Mouse (Mus musculus) testis, postnatal 14 days (tissue): ENCODE measurements around the gene Cfd.
"Not testable (repeated sequence)": the region's sequence is repeated elsewhere in the genome, so short reads cannot be mapped to it uniquely, and the experiment has no call there.

Source experiments
- DNase-seq: peaks from one replicate; pipeline ENCODE4 v3.0.0; 2021; ENCODE audit warnings: low spot score

Cfd gene

DNA sequence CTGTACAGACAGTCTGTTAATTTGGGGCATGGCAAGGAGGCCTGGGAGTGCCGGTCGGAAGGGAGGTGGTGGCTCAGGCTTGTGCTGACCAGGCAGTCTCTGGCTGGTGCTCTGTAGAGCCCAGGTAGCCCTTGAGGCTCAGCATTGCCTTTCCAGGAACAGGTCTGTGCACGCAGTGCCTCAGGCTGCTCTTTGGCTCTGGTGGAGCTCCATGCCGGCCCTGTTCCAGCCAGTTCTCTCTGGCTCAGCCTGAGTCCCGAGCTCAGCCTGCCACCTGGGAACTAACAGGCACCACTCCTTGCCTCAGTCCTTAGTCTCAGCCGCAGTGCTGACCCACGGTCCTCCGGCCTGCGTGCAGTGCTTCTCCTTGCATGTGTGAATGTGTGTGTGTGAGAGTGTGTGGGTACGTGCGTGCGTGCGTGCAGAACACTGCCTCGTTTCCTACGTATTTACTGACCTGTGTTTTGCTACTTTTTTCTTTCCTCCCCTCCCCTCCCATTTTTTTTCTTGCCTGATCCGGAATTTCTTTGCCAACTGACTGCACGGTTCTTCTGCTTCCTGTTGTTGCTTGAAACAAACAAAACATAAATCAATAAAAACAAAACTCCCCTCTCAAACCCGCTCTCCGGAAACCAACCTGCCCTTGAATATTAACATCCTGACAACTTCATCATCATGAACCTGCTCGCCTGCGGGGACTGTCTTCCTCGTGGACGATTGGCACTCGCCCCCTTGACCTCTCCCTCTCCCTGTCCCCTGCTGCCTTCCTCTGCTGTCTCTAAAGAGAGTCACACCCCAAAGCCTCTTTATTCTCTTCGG is 29.2 kb upstream of the Cfd start:
- DNase-seq = no peak

GRCm38 (mm10) chr10:79862049-79862788 is 28.4 kb upstream of the Cfd start:
- DNase-seq = no peak

DNA sequence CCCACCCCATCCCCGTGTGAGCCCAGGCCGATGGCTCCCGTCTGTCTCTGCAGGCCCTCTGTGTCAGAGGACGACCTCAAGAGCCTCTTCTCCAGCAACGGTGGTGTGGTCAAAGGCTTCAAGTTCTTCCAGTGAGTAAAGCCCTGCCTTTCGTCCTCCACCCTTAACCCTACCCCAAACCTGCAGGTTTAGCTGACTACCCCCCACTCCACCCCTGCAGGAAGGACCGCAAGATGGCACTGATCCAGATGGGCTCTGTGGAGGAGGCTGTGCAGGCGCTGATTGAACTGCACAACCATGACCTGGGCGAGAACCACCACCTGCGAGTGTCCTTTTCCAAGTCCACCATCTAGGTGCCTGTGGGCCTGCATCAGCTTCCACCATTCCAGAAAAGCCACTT is 27.7 kb upstream of the Cfd start:
- DNase-seq = no peak

GRCm38 (mm10) chr10:79864351-79865188 is 26.1 kb upstream of the Cfd start:
- DNase-seq = no peak

DNA sequence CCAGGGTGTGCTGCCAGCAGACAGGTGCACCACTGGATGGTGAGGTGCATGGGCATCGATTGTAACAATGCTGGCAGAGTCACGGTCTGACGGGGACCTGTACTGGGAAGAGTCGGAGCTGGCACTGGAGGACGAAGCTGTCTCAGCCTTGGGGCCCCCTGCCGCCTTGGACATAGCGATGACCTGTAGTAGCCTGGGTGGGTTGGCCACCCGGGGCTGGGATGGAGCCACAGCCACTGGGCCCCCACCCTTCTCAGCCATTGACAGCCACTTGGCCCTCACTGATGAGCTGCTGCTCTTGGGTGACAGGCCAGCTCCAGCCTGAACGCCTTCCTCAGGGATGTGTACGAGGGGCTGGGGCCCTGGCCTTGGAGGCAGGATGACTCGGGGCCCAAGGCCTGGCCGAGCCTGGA is 25.5 kb upstream of the Cfd start:
- no peak for DNase-seq

GRCm38 (mm10) chr10:79865801-79866295 is 24.8 kb upstream of the Cfd start:
- DNase-seq = no peak

- no peak for DNase-seq
Measured at GRCm38 (mm10) chr10:79866601-79867000, 24.1 kb upstream of the Cfd start.

DNA sequence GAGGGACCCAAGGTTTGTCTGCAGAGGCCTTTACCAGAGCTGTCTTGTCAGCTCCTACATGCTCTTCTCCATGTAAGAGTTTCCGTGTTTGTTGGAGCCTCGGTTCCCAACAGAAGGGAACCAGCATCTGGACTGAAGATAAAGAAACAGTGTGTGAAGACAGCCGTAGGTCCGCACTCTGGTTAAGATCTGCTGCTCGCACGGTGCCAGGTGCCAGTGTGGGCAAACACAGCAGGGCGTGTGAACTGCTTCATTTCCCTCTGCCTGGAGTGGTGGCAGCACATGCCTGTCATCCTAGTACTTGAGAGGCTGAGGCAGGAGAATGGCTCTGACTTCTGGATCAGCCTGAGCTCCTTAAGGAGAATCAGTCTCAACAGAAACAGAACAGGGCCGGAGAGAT is 18.8 kb upstream of the Cfd start:
- no peak for DNase-seq

DNA sequence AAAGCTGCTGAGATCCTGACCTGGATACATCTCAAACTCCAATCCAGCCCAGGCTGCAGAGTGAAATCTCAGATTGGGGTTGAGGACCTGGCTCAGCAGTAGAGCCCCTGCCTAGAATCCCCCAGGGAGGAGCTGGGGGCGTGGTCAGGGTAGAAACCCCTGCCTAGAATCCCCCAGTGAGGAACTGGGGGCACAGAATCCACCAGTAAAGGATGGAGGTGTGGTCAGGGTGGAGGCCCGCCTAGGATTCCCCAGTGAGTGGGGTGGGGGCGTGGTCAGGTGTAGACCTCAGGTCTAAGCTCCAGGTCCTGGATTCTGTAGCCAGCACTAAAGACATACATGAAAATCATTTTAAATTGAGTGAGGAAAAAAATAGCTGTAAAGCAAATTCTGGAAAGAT is 17.8 kb upstream of the Cfd start:
- no peak for DNase-seq

DNA sequence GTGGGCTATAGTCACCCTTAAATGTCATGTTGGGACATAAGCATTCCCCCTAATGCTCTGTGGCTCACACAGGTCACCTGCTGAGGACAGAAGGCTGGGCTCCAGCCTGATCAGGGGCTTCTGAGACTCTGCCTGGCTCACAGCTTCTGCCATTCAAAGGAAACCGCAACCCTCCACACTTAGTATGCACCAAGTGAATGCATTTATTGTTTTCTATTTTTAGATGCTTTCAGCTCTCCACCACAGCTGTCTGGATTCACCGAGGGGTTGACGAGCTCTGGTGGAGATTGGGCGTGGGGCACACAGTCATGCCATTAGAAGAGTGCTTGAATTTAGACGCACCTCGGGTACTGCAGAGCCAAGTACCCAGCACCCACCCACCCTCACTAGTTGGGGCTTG is 17.3 kb upstream of the Cfd start:
- DNase-seq = no peak

DNA sequence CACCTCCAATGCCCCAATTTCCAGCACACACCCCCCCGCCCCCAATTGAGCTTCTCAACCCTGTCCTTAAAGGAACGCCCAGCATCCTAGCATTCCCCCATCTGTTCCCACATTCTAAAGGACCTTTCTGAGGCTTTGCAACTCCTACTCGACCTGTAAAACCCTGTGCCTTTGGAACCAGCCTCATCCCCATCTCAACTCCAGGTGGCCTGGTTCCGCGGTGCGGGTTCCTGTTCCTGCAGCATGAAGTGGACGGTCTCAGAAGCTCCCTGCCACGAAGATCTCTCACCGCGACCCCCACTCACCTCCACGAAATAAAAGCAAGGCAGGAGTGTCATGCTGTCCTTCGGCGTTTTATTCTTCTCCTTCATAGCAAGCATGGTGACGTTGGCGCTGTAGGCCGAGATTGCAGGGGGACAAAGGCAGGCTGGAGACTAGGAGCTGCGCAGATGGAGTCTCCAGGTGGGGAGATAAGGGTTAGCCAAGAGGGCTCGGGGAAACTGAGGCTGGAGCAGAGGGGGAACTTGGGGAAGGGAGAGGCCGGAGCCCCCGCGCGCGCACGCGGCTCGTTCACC is 16.9 kb upstream of the Cfd start:
- DNase-seq = no peak

DNA sequence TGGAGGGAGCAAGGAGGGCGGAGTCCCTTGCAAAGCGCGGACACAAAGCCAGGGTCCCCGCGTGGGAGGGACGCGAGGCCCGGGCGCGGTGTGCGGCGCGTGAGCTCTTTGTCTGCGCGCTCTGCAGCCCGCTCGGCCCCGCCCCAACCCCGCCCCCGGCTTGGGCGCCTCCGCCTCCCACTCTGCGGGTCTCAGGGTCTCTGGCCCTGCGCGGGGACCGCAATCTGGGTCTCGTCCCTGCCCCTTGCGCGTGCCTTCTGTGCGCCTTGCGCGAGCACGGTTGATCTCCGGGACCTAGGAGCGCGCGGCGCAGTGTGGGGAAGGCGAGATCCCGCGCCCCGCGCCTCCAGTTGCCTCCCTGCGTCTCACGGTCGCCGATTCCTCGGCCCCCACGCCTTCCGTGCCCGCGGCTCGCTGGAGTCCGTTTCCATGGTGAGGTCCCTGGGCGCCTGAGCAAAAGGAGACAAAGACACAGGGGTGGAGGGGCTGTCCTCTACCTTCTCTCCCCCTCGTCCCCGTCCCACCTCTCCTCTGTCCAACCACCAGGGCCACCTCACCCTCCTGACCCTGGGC is 16.3 kb upstream of the Cfd start, which contains the start of the genes Prtn3 and Plppr3:
Gene Prtn3, plus strand, starts transcription at position 187 of the 573 bp plus-strand sequence.
Gene Plppr3, minus strand, starts transcription at position 345 of the 573 bp plus-strand sequence.
- DNase-seq = no peak

- DNase-seq = no peak
Measured at GRCm38 (mm10) chr10:79877174-79877573, 13.5 kb upstream of the Cfd start.

DNA sequence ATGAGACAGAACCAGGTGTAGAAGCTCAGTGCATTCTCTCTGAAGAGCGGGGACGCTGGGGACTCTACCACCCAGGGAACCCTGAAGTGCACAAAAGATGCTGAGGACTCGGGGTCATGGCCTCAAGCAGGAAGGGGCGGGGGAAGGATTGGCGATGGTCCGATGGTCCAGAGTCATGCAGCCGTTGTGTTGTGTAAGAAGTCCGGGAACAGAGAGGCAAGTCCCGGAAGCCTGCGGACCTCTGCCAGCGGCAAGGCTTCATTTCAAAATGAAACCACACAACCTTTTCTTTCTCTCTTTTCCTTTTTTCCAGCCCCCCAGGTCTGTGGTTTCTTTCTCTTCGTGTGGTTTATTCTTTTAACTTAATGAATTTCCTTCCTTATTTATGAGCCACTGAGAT is 12.9 kb upstream of the Cfd start:
- no peak for DNase-seq

- DNase-seq = no peak
Measured at GRCm38 (mm10) chr10:79879527-79879926, 11.1 kb upstream of the Cfd start.

- DNase-seq = no peak
Measured at GRCm38 (mm10) chr10:79880721-79881120, 9.9 kb upstream of the Cfd start.

GRCm38 (mm10) chr10:79881981-79882380 is 8.7 kb upstream of the Cfd start:
- DNase-seq = no peak

- peak; percentile 67 for DNase-seq
Measured at GRCm38 (mm10) chr10:79883297-79884084, 7.2 kb upstream of the Cfd start.

GRCm38 (mm10) chr10:79884446-79884845 is 6.2 kb upstream of the Cfd start:
- DNase-seq = no peak

DNA sequence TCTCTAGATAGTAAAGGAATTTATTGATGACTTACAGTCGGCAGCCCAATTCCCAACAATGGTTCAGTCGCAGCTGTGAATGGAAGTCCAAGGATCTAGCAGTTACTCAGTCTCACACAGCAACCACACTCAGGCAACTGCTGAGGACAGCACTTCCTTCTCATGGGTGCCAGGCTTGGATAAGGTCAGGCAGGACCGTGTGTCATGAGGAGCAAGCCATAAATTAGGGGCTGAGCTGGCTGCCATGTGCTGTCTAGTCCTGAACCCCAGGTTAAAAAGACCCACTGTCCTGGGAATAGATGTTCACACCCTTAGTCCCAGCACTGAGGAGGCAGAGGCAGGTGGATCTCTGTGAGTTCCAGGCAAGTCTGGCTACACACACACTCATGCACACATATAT is 5.7 kb upstream of the Cfd start:
- DNase-seq = not testable (repeated sequence)

DNA sequence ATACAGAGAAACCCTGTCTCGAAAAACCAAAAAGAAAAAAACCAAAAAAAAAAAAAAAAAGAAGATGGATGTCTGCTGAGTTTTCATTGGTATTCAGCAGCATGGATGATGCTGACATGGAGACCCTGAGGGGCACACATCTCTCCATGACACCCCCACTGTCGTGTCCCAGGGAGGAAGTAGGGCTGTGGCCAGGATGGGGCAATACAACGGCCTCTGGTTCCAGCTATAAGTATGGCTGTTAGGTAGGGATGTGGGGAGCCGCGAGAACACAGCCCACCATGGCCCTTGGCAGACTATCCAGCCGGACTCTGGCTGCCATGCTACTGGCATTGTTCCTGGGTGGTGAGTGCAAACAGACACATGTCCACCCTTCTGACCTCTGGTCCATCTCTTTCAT is 4.6 kb upstream of the Cfd start, which contains the start of gene Elane:
Gene Elane, plus strand, starts transcription at position 194 of the 400 bp plus-strand sequence.
- DNase-seq = no peak
